Comparison of ENCODE assay signal across 8 mouse cellular contexts in the genomic region with DNA sequence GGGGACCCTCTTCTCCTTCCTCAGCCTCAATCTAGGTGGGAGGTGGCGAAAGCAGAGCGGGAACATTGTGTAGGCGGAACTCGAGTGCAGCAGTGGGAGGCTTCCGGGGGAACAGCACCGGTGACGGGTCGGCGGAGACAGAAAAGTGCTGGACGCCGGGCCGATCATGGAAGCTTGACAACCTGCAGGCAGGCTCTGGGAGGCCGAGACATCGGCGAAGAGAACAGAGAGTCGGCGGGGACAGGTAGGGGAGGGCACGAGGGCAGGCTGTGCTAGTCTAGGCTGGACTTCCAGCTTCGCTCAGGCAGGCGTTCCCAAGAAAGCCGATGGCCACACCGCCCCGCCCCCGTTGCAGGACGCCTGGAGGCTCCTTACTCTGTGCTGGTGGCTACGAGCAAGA. TPM values are rescaled to one million over a fixed set of nuclear protein-coding genes. Genes with fewer than 3 reads are reported as not detected.
A peak's percentile ranks its signal among the peaks of the same experiment; 100 is the strongest.
DNase-seq lines count a peak whose midpoint lies in the region; ATAC-seq lines count a peak whose summit lies in the region.

No protein-coding gene starts in this region.

- peak overlapping the region; percentile 96 for H3K4me3 ChIP-seq in forebrain, embryonic 16.5 days (replicated peaks; ENCODE audit: low read length)
- peak overlapping the region; percentile 99 for H3K4me3 ChIP-seq in lung, embryonic 15.5 days

- H3K4me2 ChIP-seq in forebrain, embryonic 16.5 days (ENCODE audit: low read length) = peak overlapping the region; percentile 81
- H3K4me2 ChIP-seq in lung, embryonic 15.5 days = peak overlapping the region; percentile 78

- H3K9me3 ChIP-seq in forebrain, embryonic 16.5 days (ENCODE audit: control insufficient read depth, low read length) = no peaks in the 10 kb centered on the region
- H3K9me3 ChIP-seq in lung, embryonic 15.5 days = no peaks in the 10 kb centered on the region

- peaks cover 13% of the 10 kb centered on the region for H3K4me1 ChIP-seq in forebrain, embryonic 16.5 days (replicated peaks; ENCODE audit: control insufficient read depth, insufficient read depth, low read length)
- H3K4me1 ChIP-seq in lung, embryonic 15.5 days = peaks cover 13% of the 10 kb centered on the region

- under 1% methylated on average over 24 of the region's 26 CpGs for WGBS in forebrain, embryonic 16.5 days
- WGBS in lung, embryonic 15.5 days = under 1% methylated on average over 26 of the region's 26 CpGs

- no peaks in the 10 kb centered on the region for H3K36me3 ChIP-seq in forebrain, embryonic 16.5 days (ENCODE audit: control insufficient read depth, insufficient read depth)
- peaks cover 6% of the 10 kb centered on the region; the same call in 1 of the 2 replicates for H3K36me3 ChIP-seq in lung, embryonic 15.5 days

- H3K27ac ChIP-seq in forebrain, embryonic 16.5 days (ENCODE audit: low read length) = no peak overlapping the region
- H3K27ac ChIP-seq in lung, embryonic 15.5 days = no peak overlapping the region

- intact Hi-C loops in heart, postnatal 36 days (cut with DNase I) = no loop called here

- DNase-seq in ES-CJ7 (ENCODE audit: low read depth, low spot score) = peak; percentile 92
- DNase-seq in cerebellum, adult 18-20 months = peak; percentile 64 to 84
- DNase-seq in heart, postnatal 36 days = peak; percentile 83
- DNase-seq in layer of hippocampus, adult 8-10 months (ENCODE audit: low spot score in 2 of 2) = peak; percentile 56 to 73
- peak; percentile 30 for DNase-seq in ovary, adult 18-20 months (ENCODE audit: low spot score)
- peak; percentile 80 for DNase-seq in thymus, postnatal 0 days (ENCODE audit: low spot score)

- no peaks in the 10 kb centered on the region for H3K27me3 ChIP-seq in forebrain, embryonic 16.5 days (replicated peaks; ENCODE audit: control insufficient read depth, insufficient read depth, low read length)
- H3K27me3 ChIP-seq in lung, embryonic 15.5 days = no peaks in the 10 kb centered on the region

- peak overlapping the region; percentile 91 for H3K9ac ChIP-seq in forebrain, embryonic 16.5 days (replicated peaks; ENCODE audit: low read depth, low read length)
- H3K9ac ChIP-seq in lung, embryonic 15.5 days = peak overlapping the region; percentile 90

- ATAC-seq in forebrain, embryonic 16.5 days = peak; percentile 15; the same call in 1 of the 2 replicates
- ATAC-seq in lung, embryonic 15.5 days (ENCODE audit: borderline replicate concordance, extremely low read depth, low FRiP score, low TSS enrichment) = no peak

RNA-seq across cellular contexts. Expression of a gene that starts 4.3 kb away (rescaled TPM):
- 59.7 and 64.6 TPM in 2 replicates for polyA plus RNA-seq in forebrain, embryonic 16.5 days (2015; fragmentation: Nextera tagmentation; extraction: Ambion mirVana)
- total RNA-seq in heart, postnatal 36 days (2021) = 10 to 100 TPM in 1 of 2 experiments, 1 to 10 TPM in 1; 10.0 to 11.2 TPM
- total RNA-seq in layer of hippocampus, adult 8-10 months (2022) = 10 to 100 TPM; 18.7 to 21.5 (median 19.8) TPM
- polyA plus RNA-seq in lung, embryonic 15.5 days (2015; fragmentation: Nextera tagmentation; extraction: Ambion mirVana) = 36.0 and 37.8 TPM in 2 replicates
- polyA plus RNA-seq in thymus, postnatal 0 days (2015; fragmentation: Nextera tagmentation; extraction: Ambion mirVana) = 35.2 and 36.5 TPM in 2 replicates

RNA-seq across cellular contexts. Expression of a gene that starts 4.6 kb away (rescaled TPM):
- polyA plus RNA-seq in forebrain, embryonic 16.5 days (2015; fragmentation: Nextera tagmentation; extraction: Ambion mirVana) = 88.7 and 90.1 TPM in 2 replicates
- total RNA-seq in heart, postnatal 36 days (2021) = 10 to 100 TPM; 41.7 to 44.1 TPM
- 10 to 100 TPM; 47.4 to 55.5 (median 49.3) TPM for total RNA-seq in layer of hippocampus, adult 8-10 months (2022)
- polyA plus RNA-seq in lung, embryonic 15.5 days (2015; fragmentation: Nextera tagmentation; extraction: Ambion mirVana) = 64.0 and 64.4 TPM in 2 replicates
- polyA plus RNA-seq in thymus, postnatal 0 days (2015; fragmentation: Nextera tagmentation; extraction: Ambion mirVana) = 52.2 and 55.4 TPM in 2 replicates

Comparison
In these comparisons a context has a peak if more than half of its experiments do, and no peak if none do; other contexts are left out.
1. DNase-seq: peak in every context shown above with its lines; median percentile 92 in ES-CJ7; 83 in heart, postnatal 36 days; 80 in thymus, postnatal 0 days; 74 in cerebellum, adult 18-20 months; 64 in layer of hippocampus, adult 8-10 months; 30 in ovary, adult 18-20 months.